Mouse (Mus musculus) thymus, postnatal 0 days (tissue): ENCODE data around the gene Pid1. TPM values are rescaled to one million over a fixed set of nuclear protein-coding genes. Genes with fewer than 3 reads are reported as not detected.
"Not testable (repeated sequence)": the region's sequence is repeated elsewhere in the genome, so short reads cannot be mapped to it uniquely, and the experiment has no call there.

ENCODE experiments used
- DNase-seq: peaks from one replicate; pipeline ENCODE4 v3.0.0-alpha.2; 2015; ENCODE audit warnings: low spot score
- polyA plus RNA-seq: library from polyadenylated mRNA; unstranded; fragments of >200 nt; fragmentation: Nextera tagmentation; extraction: Ambion mirVana; gene quantifications from 2 replicates; pipeline ENCODE4 v1.2.1, GENCODE M21; 2015

Gene Pid1
- polyA plus RNA-seq, 1 experiment from 2014 or later = 2.1 TPM

GRCm38 (mm10) chr1:84272951-84273350, 91.0 kb downstream of the Pid1 start:
- no peak for DNase-seq

- DNase-seq = no peak
These were observed 92.2 kb downstream of the Pid1 start for GRCm38 (mm10) chr1:84271712-84272200.

GRCm38 (mm10) chr1:84257656-84258055, 106.3 kb downstream of the Pid1 start:
- no peak for DNase-seq

GRCm38 (mm10) chr1:84254361-84254760, 109.6 kb downstream of the Pid1 start:
- DNase-seq = no peak

GRCm38 (mm10) chr1:84253838-84254237, 110.1 kb downstream of the Pid1 start:
- no peak for DNase-seq

- no peak for DNase-seq
These were observed 112.8 kb downstream of the Pid1 start for GRCm38 (mm10) chr1:84251205-84251604.

GRCm38 (mm10) chr1:84250770-84251169, 113.2 kb downstream of the Pid1 start:
- no peak for DNase-seq

- DNase-seq = no peak
These were observed 114.1 kb downstream of the Pid1 start for GRCm38 (mm10) chr1:84249772-84250338.

- DNase-seq = no peak
These were observed 116.9 kb downstream of the Pid1 start for GRCm38 (mm10) chr1:84247111-84247510.

- no peak for DNase-seq
These were observed 122.7 kb downstream of the Pid1 start for GRCm38 (mm10) chr1:84241192-84241828.

- no peak for DNase-seq
These were observed 123.8 kb downstream of the Pid1 start for GRCm38 (mm10) chr1:84240203-84240602.

GRCm38 (mm10) chr1:84230431-84230830, 133.5 kb downstream of the Pid1 start:
- no peak for DNase-seq

- DNase-seq = no peak
These were observed 138.4 kb downstream of the Pid1 start for GRCm38 (mm10) chr1:84225626-84226025.

- no peak for DNase-seq
These were observed 141.9 kb downstream of the Pid1 start for GRCm38 (mm10) chr1:84222051-84222450.

- no peak for DNase-seq
These were observed 145.4 kb downstream of the Pid1 start for GRCm38 (mm10) chr1:84218605-84219004.

- no peak for DNase-seq
These were observed 146.2 kb downstream of the Pid1 start for GRCm38 (mm10) chr1:84217777-84218176.

- no peak for DNase-seq
These were observed 152.5 kb downstream of the Pid1 start for GRCm38 (mm10) chr1:84211507-84211906.

GRCm38 (mm10) chr1:84205746-84206145, 158.2 kb downstream of the Pid1 start:
- DNase-seq = not testable (repeated sequence)

GRCm38 (mm10) chr1:84203494-84203893, 160.5 kb downstream of the Pid1 start:
- no peak for DNase-seq

GRCm38 (mm10) chr1:84199890-84200289, 164.1 kb downstream of the Pid1 start:
- DNase-seq = no peak

GRCm38 (mm10) chr1:84198887-84199286, 165.1 kb downstream of the Pid1 start:
- DNase-seq = no peak

- no peak for DNase-seq
These were observed 171.8 kb downstream of the Pid1 start for GRCm38 (mm10) chr1:84192167-84192566.

- DNase-seq = no peak
These were observed 174.5 kb downstream of the Pid1 start for GRCm38 (mm10) chr1:84189446-84189845.
